Mouse (Mus musculus) liver, embryonic 12.5 days (tissue): ENCODE results near the gene Emc9. TPM values are rescaled to one million over a fixed set of nuclear protein-coding genes. Genes with fewer than 3 reads are reported as not detected.

Experiments used
- polyA plus RNA-seq: library from polyadenylated mRNA; unstranded; fragments of >200 nt; fragmentation: Nextera tagmentation; extraction: Ambion mirVana; gene quantifications from 2 replicates; pipeline ENCODE4 v1.2.1, GENCODE M21; 2016

Gene Emc9
- polyA plus RNA-seq, 1 experiment from 2014 or later, result 28.7 TPM

Other genes starting within 250 kb of the Emc9 start
- gene Dhrs4, start 106.5 kb downstream of the Emc9 start, polyA plus RNA-seq, result 76.6 and 77.0 TPM in 2 replicates
- gene Carmil3, start 94.7 kb downstream of the Emc9 start, polyA plus RNA-seq, result 0.91 and 1.8 TPM in 2 replicates
- gene Cpne6, start 74.9 kb downstream of the Emc9 start, polyA plus RNA-seq, result 0.13 TPM in 1 of 2 replicates, not detected in the other
- gene Nrl, start 60.3 kb downstream of the Emc9 start, polyA plus RNA-seq, result not detected in 2 replicates
- gene Pck2, start 45.0 kb downstream of the Emc9 start, polyA plus RNA-seq, result 35.5 and 37.4 TPM in 2 replicates
- gene Dcaf11, start 25.3 kb downstream of the Emc9 start, polyA plus RNA-seq, result 57.1 and 60.3 TPM in 2 replicates
- 1.9 and 2.7 TPM in 2 replicates for gene A730061H03Rik, start 24.9 kb downstream of the Emc9 start, polyA plus RNA-seq
- gene Fitm1, start 9.7 kb downstream of the Emc9 start, polyA plus RNA-seq, result 0.63 and 0.75 TPM in 2 replicates
- gene Psme1, start 7.2 kb downstream of the Emc9 start, polyA plus RNA-seq, result 108 and 111 TPM in 2 replicates
- gene Psme2, start 5.8 kb upstream of the Emc9 start, polyA plus RNA-seq, result 221 and 222 TPM in 2 replicates
- 14.2 and 15.7 TPM in 2 replicates for gene Rnf31, start 6.4 kb upstream of the Emc9 start, polyA plus RNA-seq
- 14.4 and 15.3 TPM in 2 replicates for gene Irf9, start 18.3 kb upstream of the Emc9 start, polyA plus RNA-seq
- 1.8 and 3.2 TPM in 2 replicates for gene Rec8, start 32.7 kb upstream of the Emc9 start, polyA plus RNA-seq
- gene Ipo4, start 50.7 kb upstream of the Emc9 start, polyA plus RNA-seq, result 46.0 and 48.8 TPM in 2 replicates
- gene Gm49378, start 52.6 kb upstream of the Emc9 start, polyA plus RNA-seq, result 1.8 and 2.8 TPM in 2 replicates
- 64.9 and 69.7 TPM in 2 replicates for gene Tm9sf1, start 58.5 kb upstream of the Emc9 start, polyA plus RNA-seq
- 0.18 and 0.30 TPM in 2 replicates for gene Tssk4, start 64.9 kb upstream of the Emc9 start, polyA plus RNA-seq
- gene Mdp1, start 75.2 kb upstream of the Emc9 start, polyA plus RNA-seq, result 27.5 and 28.1 TPM in 2 replicates
- gene Gmpr2, start 86.6 kb upstream of the Emc9 start, polyA plus RNA-seq, result 36.8 and 39.1 TPM in 2 replicates
- 322 and 329 TPM in 2 replicates for gene Nedd8, start 86.8 kb upstream of the Emc9 start, polyA plus RNA-seq
- gene Tinf2, start 96.5 kb upstream of the Emc9 start, polyA plus RNA-seq, result 31.9 and 32.2 TPM in 2 replicates
- gene Tgm1, start 128.6 kb upstream of the Emc9 start, polyA plus RNA-seq, result 1.6 and 2.1 TPM in 2 replicates
- 18.3 and 18.9 TPM in 2 replicates for gene Rabggta, start 137.0 kb upstream of the Emc9 start, polyA plus RNA-seq
- 34.3 and 35.2 TPM in 2 replicates for gene Dhrs1, start 160.4 kb upstream of the Emc9 start, polyA plus RNA-seq
- 56.0 and 59.4 TPM in 2 replicates for gene Nop9, start 160.4 kb upstream of the Emc9 start, polyA plus RNA-seq
- 10.7 and 11.2 TPM in 2 replicates for gene Cideb, start 173.2 kb upstream of the Emc9 start, polyA plus RNA-seq
- gene Ltb4r2, start 176.1 kb upstream of the Emc9 start, polyA plus RNA-seq, result 1.3 and 1.8 TPM in 2 replicates
- gene Ltb4r1, start 180.7 kb upstream of the Emc9 start, polyA plus RNA-seq, result 3.1 and 3.6 TPM in 2 replicates
- gene Adcy4, start 198.8 kb upstream of the Emc9 start, polyA plus RNA-seq, result 2.9 and 3.6 TPM in 2 replicates
- 29.1 and 30.0 TPM in 2 replicates for gene Ripk3, start 203.6 kb upstream of the Emc9 start, polyA plus RNA-seq
- gene Nfatc4, start 237.8 kb upstream of the Emc9 start, polyA plus RNA-seq, result 3.3 and 5.3 TPM in 2 replicates